Mouse (Mus musculus): ENCODE results near the gene Lsm10.

The Lsm10 gene

DNA sequence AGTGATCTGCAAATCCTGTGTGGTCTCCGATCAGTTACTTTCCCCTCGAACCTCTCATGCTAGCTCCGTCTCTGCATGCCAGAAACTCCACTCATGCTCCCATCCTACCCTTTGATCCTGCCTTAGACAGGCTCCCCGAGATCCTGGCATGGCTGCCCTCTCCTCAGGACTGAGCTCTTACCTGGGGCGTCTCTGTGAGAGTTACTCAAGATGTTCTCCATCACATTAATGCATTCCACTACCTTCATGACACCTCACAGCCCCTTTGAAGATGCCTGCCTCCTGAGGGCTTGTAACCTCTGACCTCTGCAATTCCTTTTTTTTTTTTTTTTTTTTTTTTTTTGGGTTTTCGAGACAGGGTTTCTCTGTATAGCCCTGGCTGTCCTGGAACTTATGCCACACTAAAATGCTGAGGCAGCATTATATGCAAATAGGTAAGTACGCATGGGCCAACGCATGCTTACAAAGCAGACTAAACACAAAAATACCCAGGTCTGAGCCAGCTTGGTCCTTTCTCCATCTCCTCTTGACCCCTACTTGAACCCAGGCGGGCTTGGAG is 50.6 kb downstream of the Lsm10 start:
- in situ Hi-C loops (cut with MboI; ENCODE audit: low pct_unique_long_range_greater_than_20kb in 1 of 2, low sequenced_read_pairs in 2 of 2, unreplicated experiment in 1 of 2), result no loop called here

DNA sequence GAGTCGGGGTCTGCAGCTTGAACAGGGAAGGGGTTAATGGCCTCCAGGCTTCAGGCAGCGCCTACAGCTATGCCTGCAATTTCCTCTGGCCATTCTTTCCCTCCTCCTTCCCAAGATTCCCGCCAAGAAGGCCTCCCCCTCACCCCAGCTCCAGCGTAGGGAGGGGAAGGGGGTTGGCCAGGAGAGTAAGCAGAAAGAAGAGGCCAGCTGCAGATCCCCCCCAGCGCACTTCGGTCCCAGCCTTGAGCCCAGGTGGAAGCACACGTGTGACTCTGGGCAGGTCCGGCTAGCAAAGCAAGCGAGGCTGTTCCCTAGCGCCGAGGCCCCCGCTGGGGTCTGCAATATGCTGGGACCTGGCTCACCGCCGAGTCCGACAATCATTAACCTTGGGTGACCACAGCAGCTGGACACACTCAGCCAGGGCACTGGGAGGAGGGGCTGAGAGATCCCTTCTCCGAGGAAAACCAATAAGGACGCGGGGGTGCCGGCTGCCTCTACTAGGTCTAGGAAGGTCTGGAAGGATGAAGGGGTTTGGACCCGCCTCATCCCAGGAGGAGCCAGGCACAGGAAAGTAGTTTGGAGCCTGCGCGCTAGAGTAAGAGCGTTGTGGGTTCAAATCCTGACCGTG is 51.2 kb downstream of the Lsm10 start, which contains the start of gene Eva1b:
Eva1b (plus strand) TSS at position 212 of the 628 bp plus-strand sequence.
- in situ Hi-C loops (cut with MboI; ENCODE audit: low pct_unique_long_range_greater_than_20kb in 1 of 2, low sequenced_read_pairs in 2 of 2, unreplicated experiment in 1 of 2), result no loop called here

Measured in mouse embryonic stem cell (cell line).